Mouse (Mus musculus): ENCODE data around the gene Dpep2nb.

GRCm38 (mm10) chr8:105961536-105961935, 44.2 kb downstream of the Dpep2nb start:
- no peak for TF ChIP-seq POLR2A (IDR thresholded peaks at IDR 0.05; ENCODE audit: insufficient read length, low read depth)
- TF ChIP-seq MAX (IDR thresholded peaks at IDR 0.05; ENCODE audit: low read depth) = no peak
- TF ChIP-seq E2F4 (IDR thresholded peaks at IDR 0.05; ENCODE audit: insufficient read depth) = no peak
- no peak for TF ChIP-seq USF1 (IDR thresholded peaks at IDR 0.05; ENCODE audit: low read depth)
- no peak for TF ChIP-seq CEBPB (IDR thresholded peaks at IDR 0.05; ENCODE audit: insufficient read depth, poor library complexity, severe bottlenecking)
- no peak for TF ChIP-seq REST (IDR thresholded peaks at IDR 0.05; ENCODE audit: insufficient read depth, insufficient read length)
